Mouse (Mus musculus) forebrain, embryonic 15.5 days (tissue): ENCODE results near the gene Ankrd65. TPM values are rescaled to one million over a fixed set of nuclear protein-coding genes. Genes with fewer than 3 reads are reported as not detected.

Experiments
- ATAC-seq: fragments of 200-750 bp; cut with Nextera tagmentation; replicated peaks from 2 replicates; pipeline ENCODE4 v1.8.0; 2017; ENCODE audit warnings: mild to moderate bottlenecking, moderate TSS enrichment, moderate library complexity
- H3K27ac ChIP-seq: fragments of 300-500 bp; sonication (generic); replicated peaks from 2 replicates; pipeline ENCODE4 v1.5.1; 2015; ENCODE audit warnings: mild to moderate bottlenecking, inconsistent platforms
- H3K27me3 ChIP-seq: fragments of 300-500 bp; sonication (generic); 2 replicates; pipeline ENCODE4 v1.6.1; 2015; ENCODE audit warnings: inconsistent platforms
- H3K36me3 ChIP-seq: fragments of 300-500 bp; sonication (generic); 2 replicates; pipeline ENCODE4 v1.6.1; 2015; ENCODE audit warnings: mild to moderate bottlenecking, inconsistent platforms
- H3K4me1 ChIP-seq: fragments of 300-500 bp; sonication (generic); 2 replicates; pipeline ENCODE4 v1.6.1; 2015; ENCODE audit warnings: inconsistent platforms
- H3K4me2 ChIP-seq: fragments of 300-500 bp; sonication (generic); replicated peaks from 2 replicates; pipeline ENCODE4 v1.6.1; 2015; ENCODE audit warnings: mild to moderate bottlenecking, inconsistent platforms
- H3K4me3 ChIP-seq: fragments of 300-500 bp; sonication (generic); 2 replicates; pipeline ENCODE4 v1.5.1; 2015; ENCODE audit warnings: mild to moderate bottlenecking, inconsistent platforms
- H3K9ac ChIP-seq: fragments of 300-500 bp; sonication (generic); replicated peaks from 2 replicates; pipeline ENCODE4 v1.6.1; 2015; ENCODE audit warnings: mild to moderate bottlenecking, inconsistent platforms
- H3K9me3 ChIP-seq: fragments of 300-500 bp; sonication (generic); 2 replicates; pipeline ENCODE4 v1.6.1; 2016; ENCODE audit warnings: inconsistent platforms
- WGBS: fragments of 180-500 bp; shearing (Covaris S2); methylation state at CpG from one replicate; pipeline ENCODE4 v1.1.7; 2015; ENCODE audit warnings: mixed read lengths; 5-methylcytosine and 5-hydroxymethylcytosine counted together
- polyA plus RNA-seq: library from polyadenylated mRNA; unstranded; fragments of >200 nt; fragmentation: Nextera tagmentation; extraction: Ambion mirVana; gene quantifications from 2 replicates; pipeline ENCODE4 v1.2.1, GENCODE M21; 2015

Gene Ankrd65
- polyA plus RNA-seq, 1 experiment from 2014 or later = not detected

- Histone ChIP-seq H3K9ac (no peak overlapping the region), H3K4me2 (no peak overlapping the region), H3K9me3 (no peaks in the 10 kb centered on the region), H3K4me1 (peaks cover 26% of the 10 kb centered on the region), H3K27me3 (no peaks in the 10 kb centered on the region), H3K36me3 (peaks cover 8% of the 10 kb centered on the region), H3K4me3 (no peak overlapping the region), H3K27ac (no peak overlapping the region)
- 100% methylated on average over 1 of the region's 1 CpGs for WGBS
- no peak for ATAC-seq
Measured at GRCm38 (mm10) chr4:155802075-155802474, 11.8 kb downstream of the Ankrd65 start.

- Histone ChIP-seq H3K36me3 (peaks cover 14% of the 10 kb centered on the region), H3K27me3 (no peaks in the 10 kb centered on the region), H3K9me3 (no peaks in the 10 kb centered on the region), H3K9ac (peak within 1 kb of the TSS; percentile 69), H3K27ac (peak within 1 kb of the TSS; percentile 59), H3K4me3 (peak within 1 kb of the TSS; percentile 57), H3K4me2 (peak within 1 kb of the TSS; percentile 62), H3K4me1 (peaks cover 26% of the 10 kb centered on the region)
- WGBS = 7% methylated on average over 12 of the region's 12 CpGs
- ATAC-seq = 0 out of 2 replicates have a peak, but pooled peaks have one; percentile 44
Measured at GRCm38 (mm10) chr4:155802741-155803339, 12.6 kb downstream of the Ankrd65 start, which contains the start of gene Mrpl20. Gene Mrpl20, plus strand, starts transcription at chr4:155802878.

- H3K4me1 ChIP-seq = peaks cover 26% of the 10 kb centered on the region
- peak overlapping the region; percentile 59 for H3K27ac ChIP-seq
- H3K36me3 ChIP-seq = peaks cover 20% of the 10 kb centered on the region
- peak overlapping the region; percentile 57 for H3K4me3 ChIP-seq
- peak; percentile 98 for ATAC-seq
- no peaks in the 10 kb centered on the region for H3K9me3 ChIP-seq
- peak overlapping the region; percentile 62 for H3K4me2 ChIP-seq
- H3K27me3 ChIP-seq = no peaks in the 10 kb centered on the region
- peak overlapping the region; percentile 69 for H3K9ac ChIP-seq
- WGBS = under 1% methylated on average over 58 of the region's 58 CpGs
Measured at GRCm38 (mm10) chr4:155803340-155804041, 13.3 kb downstream of the Ankrd65 start.

- Histone ChIP-seq H3K27ac (no peak overlapping the region), H3K4me1 (peaks cover 30% of the 10 kb centered on the region), H3K4me3 (no peak overlapping the region), H3K9me3 (no peaks in the 10 kb centered on the region), H3K27me3 (no peaks in the 10 kb centered on the region), H3K9ac (no peak overlapping the region), H3K36me3 (peaks cover 44% of the 10 kb centered on the region), H3K4me2 (no peak overlapping the region)
- 93% methylated on average over 3 of the region's 3 CpGs for WGBS
- no peak for ATAC-seq
Measured at GRCm38 (mm10) chr4:155807841-155808240, 17.6 kb downstream of the Ankrd65 start.

GRCm38 (mm10) chr4:155811929-155812664 lies 21.9 kb downstream of the Ankrd65 start, which contains the start of gene Ccnl2:
Gene Ccnl2, plus strand, starts transcription at chr4:155812489.
- Histone ChIP-seq H3K27me3 (no peaks in the 10 kb centered on the region), H3K4me1 (peaks cover 25% of the 10 kb centered on the region), H3K4me2 (peak within 1 kb of the TSS; percentile 88), H3K9ac (peak within 1 kb of the TSS; percentile 94), H3K27ac (peak within 1 kb of the TSS; percentile 88), H3K4me3 (peak within 1 kb of the TSS; percentile 97), H3K36me3 (peaks cover 67% of the 10 kb centered on the region), H3K9me3 (no peaks in the 10 kb centered on the region)
- under 1% methylated on average over 60 of the region's 60 CpGs for WGBS
- ATAC-seq = peak; percentile 99

- no peaks in the 10 kb centered on the region for H3K9me3 ChIP-seq
- peak overlapping the region; percentile 88 for H3K4me2 ChIP-seq
- H3K4me3 ChIP-seq = peak overlapping the region; percentile 97
- peak overlapping the region; percentile 81 for H3K27ac ChIP-seq
- peak; percentile 45 for ATAC-seq
- under 1% methylated on average over 46 of the region's 49 CpGs for WGBS
- H3K4me1 ChIP-seq = peaks cover 25% of the 10 kb centered on the region
- H3K9ac ChIP-seq = peak overlapping the region; percentile 94
- H3K36me3 ChIP-seq = peaks cover 68% of the 10 kb centered on the region
- no peaks in the 10 kb centered on the region for H3K27me3 ChIP-seq
Measured at GRCm38 (mm10) chr4:155812665-155813181, 22.5 kb downstream of the Ankrd65 start.

GRCm38 (mm10) chr4:155817533-155817932 lies 27.3 kb downstream of the Ankrd65 start:
- ATAC-seq = no peak
- H3K4me2 ChIP-seq = no peak overlapping the region
- H3K9me3 ChIP-seq = no peaks in the 10 kb centered on the region
- H3K4me1 ChIP-seq = peaks cover 19% of the 10 kb centered on the region
- no peak overlapping the region for H3K27ac ChIP-seq
- WGBS = 74% methylated on average over 4 of the region's 4 CpGs
- no peak overlapping the region for H3K9ac ChIP-seq
- peaks cover 82% of the 10 kb centered on the region for H3K36me3 ChIP-seq
- no peaks in the 10 kb centered on the region for H3K27me3 ChIP-seq
- no peak overlapping the region for H3K4me3 ChIP-seq

- 79% methylated on average over 7 of the region's 7 CpGs for WGBS
- no peaks in the 10 kb centered on the region for H3K27me3 ChIP-seq
Measured at GRCm38 (mm10) chr4:155821025-155821424, 30.8 kb downstream of the Ankrd65 start.

GRCm38 (mm10) chr4:155823443-155823842 lies 33.2 kb downstream of the Ankrd65 start:
- 96% methylated on average over 16 of the region's 16 CpGs for WGBS
- H3K36me3 ChIP-seq = peaks cover 88% of the 10 kb centered on the region
- no peaks in the 10 kb centered on the region for H3K27me3 ChIP-seq
- H3K4me1 ChIP-seq = no peaks in the 10 kb centered on the region
- no peak for ATAC-seq
- H3K4me2 ChIP-seq = no peak overlapping the region
- no peaks in the 10 kb centered on the region for H3K9me3 ChIP-seq
- H3K9ac ChIP-seq = no peak overlapping the region
- no peak overlapping the region for H3K4me3 ChIP-seq
- H3K27ac ChIP-seq = no peak overlapping the region

More at GRCm38 (mm10) chr4:155821025-155821424, 30.8 kb downstream of the Ankrd65 start:
- no peak for ATAC-seq
- no peaks in the 10 kb centered on the region for H3K4me1 ChIP-seq
- H3K36me3 ChIP-seq = peaks cover 95% of the 10 kb centered on the region
- no peak overlapping the region for H3K27ac ChIP-seq
- H3K9me3 ChIP-seq = no peaks in the 10 kb centered on the region
- no peak overlapping the region for H3K9ac ChIP-seq
- H3K4me3 ChIP-seq = no peak overlapping the region
- H3K4me2 ChIP-seq = no peak overlapping the region

GRCm38 (mm10) chr4:155829866-155830265 lies 39.6 kb downstream of the Ankrd65 start:
- no peak for ATAC-seq
- H3K9me3 ChIP-seq = no peaks in the 10 kb centered on the region
- no peak overlapping the region for H3K9ac ChIP-seq
- H3K4me1 ChIP-seq = peaks cover 29% of the 10 kb centered on the region
- 90% methylated on average over 4 of the region's 4 CpGs for WGBS
- no peak overlapping the region for H3K4me2 ChIP-seq
- peaks cover 26% of the 10 kb centered on the region for H3K36me3 ChIP-seq
- H3K27ac ChIP-seq = no peak overlapping the region
- no peaks in the 10 kb centered on the region for H3K27me3 ChIP-seq
- H3K4me3 ChIP-seq = no peak overlapping the region

- Histone ChIP-seq H3K27me3 (no peaks in the 10 kb centered on the region), H3K9ac (no peak overlapping the region), H3K9me3 (no peaks in the 10 kb centered on the region), H3K27ac (peak overlapping the region; percentile 92; the same call in 1 of the 2 replicates), H3K36me3 (peaks cover 24% of the 10 kb centered on the region), H3K4me1 (peaks cover 29% of the 10 kb centered on the region), H3K4me3 (peak overlapping the region; percentile 78), H3K4me2 (peak overlapping the region; percentile 98; the same call in 1 of the 2 replicates)
- 56% methylated on average over 8 of the region's 8 CpGs for WGBS
- ATAC-seq = no peak
Measured at GRCm38 (mm10) chr4:155830596-155830995, 40.4 kb downstream of the Ankrd65 start.
